Mouse (Mus musculus): ENCODE results near the gene H2-Ab1. TPM values are rescaled to one million over a fixed set of nuclear protein-coding genes. Genes with fewer than 3 reads are reported as not detected.

Gene H2-Ab1
- 11.7 and 13.5 TPM in 2 replicates for polyA plus RNA-seq (2014; fragmentation: Nextera tagmentation; extraction: Ambion mirVana)

- Histone ChIP-seq H3K4me2 (no peak within 1 kb of the TSS), H3K27ac (ENCODE audit: low read depth, low read length) (no peak within 1 kb of the TSS), H3K9ac (ENCODE audit: low read depth, low read length) (no peak within 1 kb of the TSS), H3K4me3 (ENCODE audit: low read depth, low read length) (no peak within 1 kb of the TSS), H3K36me3 (ENCODE audit: control insufficient read depth, insufficient read depth, low read length) (no peaks in the 10 kb centered on the region), H3K4me1 (ENCODE audit: control insufficient read depth, insufficient read depth, low read length) (no peaks in the 10 kb centered on the region; the same call in 1 of the 2 replicates), H3K9me3 (replicated peaks; ENCODE audit: control insufficient read depth, low read length) (no peaks in the 10 kb centered on the region), H3K27me3 (ENCODE audit: control insufficient read depth, insufficient read depth, low read length) (peaks cover 18% of the 10 kb centered on the region)
- ATAC-seq (replicated peaks; ENCODE audit: insufficient number of reproducible peaks, low FRiP score, low TSS enrichment) = no peak
- 67% methylated on average over 11 of the region's 11 CpGs for WGBS (ENCODE audit: insufficient replicate concordance)
Observed at GRCm38 (mm10) chr17:34257594-34258375, at the start of gene H2-Ab1. H2-Ab1 (plus strand) TSS chr17:34257689.

- Histone ChIP-seq H3K27me3 (ENCODE audit: control insufficient read depth, insufficient read depth, low read length) (peaks cover 56% of the 10 kb centered on the region), H3K4me2 (no peak overlapping the region), H3K4me1 (ENCODE audit: control insufficient read depth, insufficient read depth, low read length) (peaks cover 11% of the 10 kb centered on the region; the same call in 1 of the 2 replicates), H3K36me3 (ENCODE audit: control insufficient read depth, insufficient read depth, low read length) (no peaks in the 10 kb centered on the region), H3K9me3 (replicated peaks; ENCODE audit: control insufficient read depth, low read length) (no peaks in the 10 kb centered on the region; the same call in 1 of the 2 replicates), H3K9ac (ENCODE audit: low read depth, low read length) (no peak overlapping the region), H3K27ac (ENCODE audit: low read depth, low read length) (no peak overlapping the region), H3K4me3 (ENCODE audit: low read depth, low read length) (no peak overlapping the region)
- ATAC-seq (replicated peaks; ENCODE audit: insufficient number of reproducible peaks, low FRiP score, low TSS enrichment) = no peak
- 94% methylated on average over 9 of the region's 9 CpGs for WGBS (ENCODE audit: insufficient replicate concordance)
Observed at GRCm38 (mm10) chr17:34207866-34208265, 49.6 kb upstream of the H2-Ab1 start.

- no peak overlapping the region for H3K27ac ChIP-seq (ENCODE audit: low read depth, low read length)
- 20% methylated on average over 10 of the region's 10 CpGs for WGBS (ENCODE audit: insufficient replicate concordance)
- H3K4me2 ChIP-seq = no peak overlapping the region
- H3K27me3 ChIP-seq (ENCODE audit: control insufficient read depth, insufficient read depth, low read length) = peaks cover 57% of the 10 kb centered on the region
- no peaks in the 10 kb centered on the region for H3K36me3 ChIP-seq (ENCODE audit: control insufficient read depth, insufficient read depth, low read length)
- H3K9ac ChIP-seq (ENCODE audit: low read depth, low read length) = no peak overlapping the region
- ATAC-seq (replicated peaks; ENCODE audit: insufficient number of reproducible peaks, low FRiP score, low TSS enrichment) = no peak
- peaks cover 11% of the 10 kb centered on the region; the same call in 1 of the 2 replicates for H3K4me1 ChIP-seq (ENCODE audit: control insufficient read depth, insufficient read depth, low read length)
- no peaks in the 10 kb centered on the region; the same call in 1 of the 2 replicates for H3K9me3 ChIP-seq (replicated peaks; ENCODE audit: control insufficient read depth, low read length)
- no peak overlapping the region for H3K4me3 ChIP-seq (ENCODE audit: low read depth, low read length)
Observed at GRCm38 (mm10) chr17:34208421-34208820, 49.1 kb upstream of the H2-Ab1 start.

- Histone ChIP-seq H3K27ac (ENCODE audit: low read depth, low read length) (no peak overlapping the region), H3K36me3 (ENCODE audit: control insufficient read depth, insufficient read depth, low read length) (no peaks in the 10 kb centered on the region), H3K4me2 (no peak overlapping the region), H3K27me3 (ENCODE audit: control insufficient read depth, insufficient read depth, low read length) (peaks cover 64% of the 10 kb centered on the region), H3K9me3 (replicated peaks; ENCODE audit: control insufficient read depth, low read length) (no peaks in the 10 kb centered on the region; the same call in 1 of the 2 replicates), H3K4me3 (ENCODE audit: low read depth, low read length) (no peak overlapping the region), H3K4me1 (ENCODE audit: control insufficient read depth, insufficient read depth, low read length) (peaks cover 11% of the 10 kb centered on the region; the same call in 1 of the 2 replicates), H3K9ac (ENCODE audit: low read depth, low read length) (no peak overlapping the region)
- no peak for ATAC-seq (replicated peaks; ENCODE audit: insufficient number of reproducible peaks, low FRiP score, low TSS enrichment)
- 39% methylated on average over 3 of the region's 3 CpGs for WGBS (ENCODE audit: insufficient replicate concordance)
Observed at GRCm38 (mm10) chr17:34209680-34210079, 47.8 kb upstream of the H2-Ab1 start.

- peaks cover 61% of the 10 kb centered on the region for H3K27me3 ChIP-seq (ENCODE audit: control insufficient read depth, insufficient read depth, low read length)
- H3K27ac ChIP-seq (ENCODE audit: low read depth, low read length) = no peak overlapping the region
- WGBS (ENCODE audit: insufficient replicate concordance) = 62% methylated on average over 3 of the region's 3 CpGs
- peaks cover 2% of the 10 kb centered on the region; the same call in 1 of the 2 replicates for H3K4me1 ChIP-seq (ENCODE audit: control insufficient read depth, insufficient read depth, low read length)
- H3K36me3 ChIP-seq (ENCODE audit: control insufficient read depth, insufficient read depth, low read length) = no peaks in the 10 kb centered on the region
- no peak overlapping the region for H3K4me3 ChIP-seq (ENCODE audit: low read depth, low read length)
- ATAC-seq (replicated peaks; ENCODE audit: insufficient number of reproducible peaks, low FRiP score, low TSS enrichment) = no peak
- no peak overlapping the region for H3K4me2 ChIP-seq
- no peak overlapping the region for H3K9ac ChIP-seq (ENCODE audit: low read depth, low read length)
- H3K9me3 ChIP-seq (replicated peaks; ENCODE audit: control insufficient read depth, low read length) = no peaks in the 10 kb centered on the region; the same call in 1 of the 2 replicates
Observed at GRCm38 (mm10) chr17:34210599-34210998, 46.9 kb upstream of the H2-Ab1 start.

GRCm38 (mm10) chr17:34211746-34212365 is 45.6 kb upstream of the H2-Ab1 start:
- no peak overlapping the region for H3K27ac ChIP-seq (ENCODE audit: low read depth, low read length)
- H3K9me3 ChIP-seq (replicated peaks; ENCODE audit: control insufficient read depth, low read length) = no peaks in the 10 kb centered on the region; the same call in 1 of the 2 replicates
- H3K4me1 ChIP-seq (ENCODE audit: control insufficient read depth, insufficient read depth, low read length) = no peaks in the 10 kb centered on the region
- H3K36me3 ChIP-seq (ENCODE audit: control insufficient read depth, insufficient read depth, low read length) = no peaks in the 10 kb centered on the region
- H3K9ac ChIP-seq (ENCODE audit: low read depth, low read length) = no peak overlapping the region
- ATAC-seq (replicated peaks; ENCODE audit: insufficient number of reproducible peaks, low FRiP score, low TSS enrichment) = no peak
- H3K27me3 ChIP-seq (ENCODE audit: control insufficient read depth, insufficient read depth, low read length) = peaks cover 59% of the 10 kb centered on the region
- 20% methylated on average over 23 of the region's 23 CpGs for WGBS (ENCODE audit: insufficient replicate concordance)
- H3K4me2 ChIP-seq = no peak overlapping the region
- no peak overlapping the region for H3K4me3 ChIP-seq (ENCODE audit: low read depth, low read length)

GRCm38 (mm10) chr17:34213936-34214335 is 43.6 kb upstream of the H2-Ab1 start:
- Histone ChIP-seq H3K4me2 (no peak overlapping the region), H3K27ac (ENCODE audit: low read depth, low read length) (no peak overlapping the region), H3K4me1 (ENCODE audit: control insufficient read depth, insufficient read depth, low read length) (no peaks in the 10 kb centered on the region), H3K9me3 (replicated peaks; ENCODE audit: control insufficient read depth, low read length) (peaks cover under 1% of the 10 kb centered on the region; the same call in 1 of the 2 replicates), H3K9ac (ENCODE audit: low read depth, low read length) (no peak overlapping the region), H3K36me3 (ENCODE audit: control insufficient read depth, insufficient read depth, low read length) (no peaks in the 10 kb centered on the region), H3K4me3 (ENCODE audit: low read depth, low read length) (no peak overlapping the region), H3K27me3 (ENCODE audit: control insufficient read depth, insufficient read depth, low read length) (peaks cover 53% of the 10 kb centered on the region)
- 46% methylated on average over 21 of the region's 21 CpGs for WGBS (ENCODE audit: insufficient replicate concordance)
- ATAC-seq (replicated peaks; ENCODE audit: insufficient number of reproducible peaks, low FRiP score, low TSS enrichment) = no peak

GRCm38 (mm10) chr17:34215176-34215575 is 42.3 kb upstream of the H2-Ab1 start:
- Histone ChIP-seq H3K4me1 (ENCODE audit: control insufficient read depth, insufficient read depth, low read length) (no peaks in the 10 kb centered on the region), H3K4me2 (no peak overlapping the region), H3K27ac (ENCODE audit: low read depth, low read length) (no peak overlapping the region), H3K36me3 (ENCODE audit: control insufficient read depth, insufficient read depth, low read length) (no peaks in the 10 kb centered on the region), H3K27me3 (ENCODE audit: control insufficient read depth, insufficient read depth, low read length) (peaks cover 50% of the 10 kb centered on the region), H3K4me3 (ENCODE audit: low read depth, low read length) (no peak overlapping the region), H3K9me3 (replicated peaks; ENCODE audit: control insufficient read depth, low read length) (0 out of 2 replicates have a peak, but pooled peaks cover 2% of the 10 kb centered on the region), H3K9ac (ENCODE audit: low read depth, low read length) (no peak overlapping the region)
- 78% methylated on average over 12 of the region's 12 CpGs for WGBS (ENCODE audit: insufficient replicate concordance)
- ATAC-seq (replicated peaks; ENCODE audit: insufficient number of reproducible peaks, low FRiP score, low TSS enrichment) = no peak

Measured in heart, embryonic 11.5 days (tissue).